Mouse (Mus musculus): ENCODE data around the gene Sgpl1. TPM values are rescaled to one million over a fixed set of nuclear protein-coding genes. Genes with fewer than 3 reads are reported as not detected.

Gene Sgpl1
- total RNA-seq, 2 experiments from 2014 or later, result 6.0 to 6.6 TPM

- intact Hi-C loops (cut with DNase I), result no loop called here
- TF ChIP-seq CTCF (IDR thresholded peaks at IDR 0.05), result no peak
- DNase-seq, result no peak
- H3K27ac ChIP-seq, result no peak overlapping the region
- H3K4me3 ChIP-seq, result no peak overlapping the region
Observed at GRCm38 (mm10) chr10:61103564-61104114, 43.9 kb downstream of the Sgpl1 start.

- intact Hi-C loops (cut with DNase I), result no loop called here
- Histone ChIP-seq H3K27ac (no peak overlapping the region), H3K4me3 (no peak overlapping the region)
- no peak for DNase-seq
- no peak for TF ChIP-seq CTCF (IDR thresholded peaks at IDR 0.05)
Observed at GRCm38 (mm10) chr10:61091866-61092265, 55.6 kb downstream of the Sgpl1 start.

GRCm38 (mm10) chr10:61089170-61090142, 58.0 kb downstream of the Sgpl1 start, which contains the start of gene Pcbd1:
Pcbd1 (plus strand) TSS chr10:61089331.
- peak within 1 kb of the TSS; percentile 65 for H3K4me3 ChIP-seq
- peak; percentile 35 for DNase-seq
- TF ChIP-seq CTCF (IDR thresholded peaks at IDR 0.05), result no peak
- intact Hi-C loops (cut with DNase I), result no loop called here
- 0 out of 2 replicates have a peak within 1 kb of the TSS, but pooled peaks have one; percentile 24 for H3K27ac ChIP-seq

- H3K4me3 ChIP-seq, result no peak overlapping the region
- DNase-seq, result no peak
- intact Hi-C loops (cut with DNase I), result no loop called here
- H3K27ac ChIP-seq, result no peak overlapping the region
- TF ChIP-seq CTCF (IDR thresholded peaks at IDR 0.05), result no peak
Observed at GRCm38 (mm10) chr10:61088468-61088867, 59.0 kb downstream of the Sgpl1 start.

GRCm38 (mm10) chr10:61086502-61086901, 61.0 kb downstream of the Sgpl1 start:
- no peak for TF ChIP-seq CTCF (IDR thresholded peaks at IDR 0.05)
- Histone ChIP-seq H3K27ac (no peak overlapping the region), H3K4me3 (no peak overlapping the region)
- intact Hi-C loops (cut with DNase I), result no loop called here
- DNase-seq, result peak; percentile 46

GRCm38 (mm10) chr10:61085364-61085763, 62.1 kb downstream of the Sgpl1 start:
- intact Hi-C loops (cut with DNase I), result no loop called here
- DNase-seq, result no peak
- no peak for TF ChIP-seq CTCF (IDR thresholded peaks at IDR 0.05)
- Histone ChIP-seq H3K27ac (no peak overlapping the region), H3K4me3 (no peak overlapping the region)

- intact Hi-C loops (cut with DNase I), result no loop called here
- Histone ChIP-seq H3K4me3 (no peak overlapping the region), H3K27ac (no peak overlapping the region)
- no peak for DNase-seq
- no peak for TF ChIP-seq CTCF (IDR thresholded peaks at IDR 0.05)
Observed at GRCm38 (mm10) chr10:61080931-61081255, 66.6 kb downstream of the Sgpl1 start.

- H3K4me3 ChIP-seq, result peak overlapping the region; percentile 47
- no peak overlapping the region for H3K27ac ChIP-seq
- intact Hi-C loops (cut with DNase I), result no loop called here
- no peak for TF ChIP-seq CTCF (IDR thresholded peaks at IDR 0.05)
- peak; percentile 38 for DNase-seq
Observed at GRCm38 (mm10) chr10:61080227-61080930, 67.1 kb downstream of the Sgpl1 start.

GRCm38 (mm10) chr10:61075607-61076006, 71.9 kb downstream of the Sgpl1 start:
- intact Hi-C loops (cut with DNase I), result no loop called here
- TF ChIP-seq CTCF (IDR thresholded peaks at IDR 0.05), result no peak
- H3K4me3 ChIP-seq, result no peak overlapping the region
- no peak overlapping the region for H3K27ac ChIP-seq
- DNase-seq, result no peak

GRCm38 (mm10) chr10:61074643-61075042, 72.9 kb downstream of the Sgpl1 start:
- Histone ChIP-seq H3K27ac (no peak overlapping the region), H3K4me3 (no peak overlapping the region)
- intact Hi-C loops (cut with DNase I), result no loop called here
- TF ChIP-seq CTCF (IDR thresholded peaks at IDR 0.05), result no peak
- no peak for DNase-seq

- intact Hi-C loops (cut with DNase I), result no loop called here
- no peak overlapping the region for H3K27ac ChIP-seq
- peak; percentile 55 for DNase-seq
Observed at GRCm38 (mm10) chr10:61072324-61072723, 75.2 kb downstream of the Sgpl1 start.

GRCm38 (mm10) chr10:61069248-61069647, 78.3 kb downstream of the Sgpl1 start:
- Histone ChIP-seq H3K4me3 (0 out of 2 replicates have a peak overlapping the region, but pooled peaks have one; percentile 9), H3K27ac (no peak overlapping the region)
- DNase-seq, result no peak
- no peak for TF ChIP-seq CTCF (IDR thresholded peaks at IDR 0.05)
- intact Hi-C loops (cut with DNase I), result loop anchor here (5.0 kb wide), 2 partner anchors 237 to 292 kb away; partner anchors contain the start of gene Unc5b

More at GRCm38 (mm10) chr10:61072324-61072723, 75.2 kb downstream of the Sgpl1 start:
- TF ChIP-seq CTCF (IDR thresholded peaks at IDR 0.05), result peak; percentile 97
- H3K4me3 ChIP-seq, result no peak overlapping the region
